Mouse (Mus musculus): ENCODE data around the gene Bend4.

GRCm38 (mm10) chr5:67411475-67411874 lies 16.6 kb downstream of the Bend4 start:
- no peak for TF ChIP-seq POLR2A (IDR thresholded peaks at IDR 0.05; ENCODE audit: extremely low read depth, insufficient read depth, low read length)
- TF ChIP-seq CTCF (IDR thresholded peaks at IDR 0.05; ENCODE audit: extremely low read depth, insufficient read depth, low read length) = no peak
